Mouse (Mus musculus): ENCODE results near the gene Mfn1. TPM values are rescaled to one million over a fixed set of nuclear protein-coding genes. Genes with fewer than 3 reads are reported as not detected.

The Mfn1 gene
- 15.5 and 21.7 TPM in 2 replicates for polyA plus RNA-seq (2015; fragmentation: Nextera tagmentation; extraction: Ambion mirVana)

- DNase-seq (peak; percentile 92), ATAC-seq (ENCODE audit: low read depth) (peak; percentile 100)
- no peaks in the 10 kb centered on the region for H3K27me3 ChIP-seq
- no peaks in the 10 kb centered on the region for H3K9me3 ChIP-seq (replicated peaks)
- H3K4me3 ChIP-seq (replicated peaks) = peak within 1 kb of the TSS; percentile 93
- under 1% methylated on average over 47 of the region's 47 CpGs for WGBS (ENCODE audit: insufficient replicate concordance)
- H3K27ac ChIP-seq = peak within 1 kb of the TSS; percentile 86
- peak within 1 kb of the TSS; percentile 83 for H3K4me2 ChIP-seq
- peak within 1 kb of the TSS; percentile 95 for H3K9ac ChIP-seq
- peaks cover 14% of the 10 kb centered on the region for H3K36me3 ChIP-seq
- peaks cover 18% of the 10 kb centered on the region for H3K4me1 ChIP-seq (replicated peaks)
Observed at GRCm38 (mm10) chr3:32529303-32529898, at the start of gene Mfn1. TSS of gene Mfn1 (plus strand) at chr3:32529465.

- H3K4me2 ChIP-seq = no peak overlapping the region
- ATAC-seq (ENCODE audit: low read depth) (no peak), DNase-seq (no peak)
- no peaks in the 10 kb centered on the region for H3K9me3 ChIP-seq (replicated peaks)
- H3K4me3 ChIP-seq (replicated peaks) = no peak overlapping the region
- H3K27me3 ChIP-seq = no peaks in the 10 kb centered on the region
- H3K4me1 ChIP-seq (replicated peaks) = no peaks in the 10 kb centered on the region
- H3K36me3 ChIP-seq = no peaks in the 10 kb centered on the region
- no peak overlapping the region for H3K27ac ChIP-seq
- H3K9ac ChIP-seq = no peak overlapping the region
- 71% methylated on average over 7 of the region's 7 CpGs for WGBS (ENCODE audit: insufficient replicate concordance)
Observed at GRCm38 (mm10) chr3:32479961-32480360, 49.3 kb upstream of the Mfn1 start.

- Histone ChIP-seq H3K4me1 (replicated peaks) (no peaks in the 10 kb centered on the region), H3K4me2 (no peak overlapping the region), H3K4me3 (replicated peaks) (no peak overlapping the region), H3K9me3 (replicated peaks) (no peaks in the 10 kb centered on the region), H3K27me3 (no peaks in the 10 kb centered on the region), H3K27ac (no peak overlapping the region), H3K36me3 (no peaks in the 10 kb centered on the region), H3K9ac (no peak overlapping the region)
- 43% methylated on average over 3 of the region's 3 CpGs for WGBS (ENCODE audit: insufficient replicate concordance)
- DNase-seq (no peak), ATAC-seq (ENCODE audit: low read depth) (no peak)
Observed at GRCm38 (mm10) chr3:32483035-32483434, 46.2 kb upstream of the Mfn1 start.

- H3K4me2 ChIP-seq = no peak overlapping the region
- whole genome bisulfite sequencing (ENCODE audit: insufficient replicate concordance) = 53% methylated on average over 4 of the region's 4 CpGs
- H3K4me3 ChIP-seq (replicated peaks) = no peak overlapping the region
- no peak overlapping the region for H3K9ac ChIP-seq
- DNase-seq (no peak), ATAC-seq (ENCODE audit: low read depth) (no peak)
- H3K27me3 ChIP-seq = no peaks in the 10 kb centered on the region
- no peaks in the 10 kb centered on the region for H3K36me3 ChIP-seq
- no peak overlapping the region for H3K27ac ChIP-seq
- H3K4me1 ChIP-seq (replicated peaks) = no peaks in the 10 kb centered on the region
- H3K9me3 ChIP-seq (replicated peaks) = no peaks in the 10 kb centered on the region
Observed at GRCm38 (mm10) chr3:32486543-32486942, 42.7 kb upstream of the Mfn1 start.

- 65% methylated on average over 6 of the region's 6 CpGs for WGBS (ENCODE audit: insufficient replicate concordance)
- Histone ChIP-seq H3K4me3 (replicated peaks) (no peak overlapping the region), H3K9ac (no peak overlapping the region), H3K36me3 (no peaks in the 10 kb centered on the region), H3K4me1 (replicated peaks) (no peaks in the 10 kb centered on the region), H3K9me3 (replicated peaks) (no peaks in the 10 kb centered on the region), H3K27ac (no peak overlapping the region), H3K4me2 (no peak overlapping the region), H3K27me3 (no peaks in the 10 kb centered on the region)
- no peak for ATAC-seq (ENCODE audit: low read depth)
- no peak for DNase-seq
Observed at GRCm38 (mm10) chr3:32488172-32488571, 41.1 kb upstream of the Mfn1 start.

- no peaks in the 10 kb centered on the region for H3K36me3 ChIP-seq
- no peak for ATAC-seq (ENCODE audit: low read depth)
- H3K4me2 ChIP-seq = no peak overlapping the region
- no peaks in the 10 kb centered on the region for H3K4me1 ChIP-seq (replicated peaks)
- H3K9me3 ChIP-seq (replicated peaks) = no peaks in the 10 kb centered on the region
- no peak overlapping the region for H3K9ac ChIP-seq
- no peaks in the 10 kb centered on the region for H3K27me3 ChIP-seq
- no peak for DNase-seq
- H3K4me3 ChIP-seq (replicated peaks) = no peak overlapping the region
- H3K27ac ChIP-seq = no peak overlapping the region
- 67% methylated on average over 15 of the region's 15 CpGs for WGBS (ENCODE audit: insufficient replicate concordance)
Observed at GRCm38 (mm10) chr3:32490076-32490927, 39.0 kb upstream of the Mfn1 start.

- DNase-seq (no peak), ATAC-seq (ENCODE audit: low read depth) (no peak)
- H3K27ac ChIP-seq = no peak overlapping the region
- no peak overlapping the region for H3K4me3 ChIP-seq (replicated peaks)
- no peak overlapping the region for H3K4me2 ChIP-seq
- no peaks in the 10 kb centered on the region for H3K9me3 ChIP-seq (replicated peaks)
- no peaks in the 10 kb centered on the region for H3K36me3 ChIP-seq
- H3K27me3 ChIP-seq = no peaks in the 10 kb centered on the region
- no peaks in the 10 kb centered on the region for H3K4me1 ChIP-seq (replicated peaks)
- no peak overlapping the region for H3K9ac ChIP-seq
Observed at GRCm38 (mm10) chr3:32490928-32491315, 38.3 kb upstream of the Mfn1 start.

GRCm38 (mm10) chr3:32492097-32493090, 36.9 kb upstream of the Mfn1 start, which contains the start of gene Kcnmb3:
TSS of gene Kcnmb3 (minus strand) at chr3:32492231.
- H3K9me3 ChIP-seq (replicated peaks) = no peaks in the 10 kb centered on the region
- no peak within 1 kb of the TSS for H3K4me2 ChIP-seq
- no peak for DNase-seq
- no peak within 1 kb of the TSS for H3K27ac ChIP-seq
- no peaks in the 10 kb centered on the region for H3K36me3 ChIP-seq
- H3K4me1 ChIP-seq (replicated peaks) = no peaks in the 10 kb centered on the region
- H3K4me3 ChIP-seq (replicated peaks) = no peak within 1 kb of the TSS
- 61% methylated on average over 11 of the region's 11 CpGs for WGBS (ENCODE audit: insufficient replicate concordance)
- no peak within 1 kb of the TSS for H3K9ac ChIP-seq
- H3K27me3 ChIP-seq = no peaks in the 10 kb centered on the region
- ATAC-seq (ENCODE audit: low read depth) = no peak

GRCm38 (mm10) chr3:32494387-32495087, 34.7 kb upstream of the Mfn1 start:
- WGBS (ENCODE audit: insufficient replicate concordance) = 65% methylated on average over 8 of the region's 8 CpGs
- no peak overlapping the region for H3K27ac ChIP-seq
- DNase-seq (no peak), ATAC-seq (ENCODE audit: low read depth) (no peak)
- no peak overlapping the region for H3K4me3 ChIP-seq (replicated peaks)
- no peaks in the 10 kb centered on the region for H3K9me3 ChIP-seq (replicated peaks)
- no peaks in the 10 kb centered on the region for H3K36me3 ChIP-seq
- H3K9ac ChIP-seq = no peak overlapping the region
- no peak overlapping the region for H3K4me2 ChIP-seq
- H3K4me1 ChIP-seq (replicated peaks) = no peaks in the 10 kb centered on the region
- H3K27me3 ChIP-seq = no peaks in the 10 kb centered on the region

GRCm38 (mm10) chr3:32495088-32495770, 34.0 kb upstream of the Mfn1 start:
- no peak overlapping the region for H3K4me3 ChIP-seq (replicated peaks)
- H3K4me2 ChIP-seq = no peak overlapping the region
- no peaks in the 10 kb centered on the region for H3K36me3 ChIP-seq
- no peaks in the 10 kb centered on the region for H3K9me3 ChIP-seq (replicated peaks)
- no peaks in the 10 kb centered on the region for H3K4me1 ChIP-seq (replicated peaks)
- WGBS (ENCODE audit: insufficient replicate concordance) = 48% methylated on average over 8 of the region's 8 CpGs
- no peaks in the 10 kb centered on the region for H3K27me3 ChIP-seq
- ATAC-seq (ENCODE audit: low read depth) (no peak), DNase-seq (no peak)
- H3K9ac ChIP-seq = no peak overlapping the region
- no peak overlapping the region for H3K27ac ChIP-seq
